Mouse (Mus musculus): ENCODE data around the gene 1700024P04Rik. TPM values are rescaled to one million over a fixed set of nuclear protein-coding genes. Genes with fewer than 3 reads are reported as not detected.

Gene 1700024P04Rik
- not detected for polyA plus RNA-seq (2012; fragmentation: generic; extraction: Trizol)

DNA sequence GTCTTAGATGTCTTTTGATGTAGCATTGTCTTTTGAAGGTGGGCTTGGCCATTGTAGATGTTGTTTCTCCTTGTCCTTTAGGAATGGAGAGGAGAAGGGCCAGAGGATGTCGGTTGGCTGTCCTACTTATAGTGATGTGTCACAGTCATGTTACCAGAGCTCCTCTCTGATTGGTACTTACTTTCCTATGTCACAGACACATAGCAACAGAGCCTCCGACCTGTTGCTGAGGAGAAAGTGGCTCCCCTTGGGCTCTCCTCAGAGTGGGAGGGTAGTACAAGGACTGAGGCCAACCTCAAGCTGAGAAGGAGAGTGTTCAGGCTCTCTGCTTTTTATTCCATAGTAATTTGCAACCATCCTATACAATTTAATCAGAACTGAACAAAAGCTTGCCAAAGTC lies at the start of gene 1700024P04Rik:
Gene 1700024P04Rik (minus strand): TSS at position 101 of the 400 bp plus-strand sequence.
- Histone ChIP-seq H3K36me3 (ENCODE audit: control insufficient read depth, insufficient read depth) (no peaks in the 10 kb centered on the region), H3K4me3 (no peak within 1 kb of the TSS), H3K79me2 (ENCODE audit: control insufficient read depth, insufficient read depth) (no peaks in the 10 kb centered on the region), H3K4me2 (ENCODE audit: low read depth) (no peak within 1 kb of the TSS), H3ac (ENCODE audit: control insufficient read depth, insufficient read length) (no peak within 1 kb of the TSS), H3K27me3 (ENCODE audit: control insufficient read depth, insufficient read depth, insufficient read length) (no peaks in the 10 kb centered on the region)
- no peak for TF ChIP-seq TCF12 (IDR thresholded peaks at IDR 0.05; ENCODE audit: insufficient read depth, poor library complexity, severe bottlenecking)
- TF ChIP-seq REST (IDR thresholded peaks at IDR 0.05; ENCODE audit: insufficient read depth, insufficient read length): no peak
- no peak for TF ChIP-seq MYOG (IDR thresholded peaks at IDR 0.05; ENCODE audit: control insufficient read depth in 1 of 3, insufficient read depth in 1 of 3, insufficient read length in 2 of 3, low read depth in 2 of 3)

DNA sequence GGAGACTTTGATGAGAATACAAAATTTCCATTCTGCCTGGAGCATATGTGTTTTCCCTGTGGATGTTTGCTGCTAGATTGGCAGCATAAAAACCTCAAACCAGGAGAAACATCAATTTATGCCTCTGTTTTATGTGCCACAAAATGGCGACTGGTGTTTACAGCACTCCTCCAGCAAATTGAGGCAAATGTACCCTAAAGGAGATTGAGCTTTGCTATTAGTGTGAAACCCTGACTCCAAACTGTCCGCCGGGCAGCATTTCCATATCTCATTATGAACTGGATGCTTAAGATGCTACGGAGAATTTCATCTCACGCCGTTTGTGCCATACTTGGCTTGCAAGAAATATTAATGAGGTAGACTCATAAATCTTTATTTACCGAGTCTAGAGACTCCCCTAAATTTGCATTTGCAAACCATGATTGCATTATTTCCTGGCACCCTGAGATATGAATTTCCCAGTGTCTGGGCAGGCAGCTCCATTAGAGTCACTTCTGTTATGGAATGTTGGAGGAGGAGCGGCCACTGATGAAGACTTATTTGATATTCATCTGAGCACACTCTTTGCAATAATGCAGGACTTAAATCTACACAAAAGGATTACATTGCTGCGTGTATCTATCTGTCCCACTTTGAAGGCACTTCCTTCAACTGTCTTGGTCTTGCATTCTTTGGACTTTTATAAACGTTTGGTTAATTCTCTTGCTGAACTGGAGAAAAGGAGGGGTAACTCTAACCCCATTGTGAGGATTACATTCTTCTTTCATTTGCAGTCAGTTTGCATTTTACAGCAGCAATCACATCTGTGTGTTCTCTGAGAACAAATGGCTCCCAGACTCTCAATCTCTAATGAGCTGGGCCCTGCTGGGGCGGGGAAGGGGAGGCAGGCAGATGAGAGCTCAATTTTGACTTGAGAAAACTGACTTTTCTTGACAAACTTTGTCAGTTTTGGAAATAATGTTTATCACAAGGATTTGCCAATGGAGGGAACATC lies 47.2 kb upstream of the 1700024P04Rik start:
- Histone ChIP-seq H3K27me3 (ENCODE audit: control insufficient read depth, insufficient read depth, insufficient read length) (no peaks in the 10 kb centered on the region), H3K4me2 (ENCODE audit: low read depth) (no peak overlapping the region), H3K4me3 (no peak overlapping the region), H3K36me3 (ENCODE audit: control insufficient read depth, insufficient read depth) (no peaks in the 10 kb centered on the region), H3ac (ENCODE audit: control insufficient read depth, insufficient read length) (no peak overlapping the region), H3K79me2 (ENCODE audit: control insufficient read depth, insufficient read depth) (no peaks in the 10 kb centered on the region)
- TF ChIP-seq TCF12 (IDR thresholded peaks at IDR 0.05; ENCODE audit: insufficient read depth, poor library complexity, severe bottlenecking): no peak
- no peak for TF ChIP-seq USF1 (IDR thresholded peaks at IDR 0.05; ENCODE audit: low read depth)
- TF ChIP-seq CEBPB (IDR thresholded peaks at IDR 0.05; ENCODE audit: insufficient read depth, poor library complexity, severe bottlenecking): no peak
- TF ChIP-seq SRF (IDR thresholded peaks at IDR 0.05; ENCODE audit: control insufficient read depth, insufficient read length, low read depth): no peak
- TF ChIP-seq POLR2AphosphoS2 (IDR thresholded peaks at IDR 0.05; ENCODE audit: insufficient read length, low read depth): no peak
- TF ChIP-seq MYOD1 (IDR thresholded peaks at IDR 0.05; ENCODE audit: control insufficient read depth in 1 of 3, insufficient read length in 2 of 3, low read depth in 2 of 3): no peak

DNA sequence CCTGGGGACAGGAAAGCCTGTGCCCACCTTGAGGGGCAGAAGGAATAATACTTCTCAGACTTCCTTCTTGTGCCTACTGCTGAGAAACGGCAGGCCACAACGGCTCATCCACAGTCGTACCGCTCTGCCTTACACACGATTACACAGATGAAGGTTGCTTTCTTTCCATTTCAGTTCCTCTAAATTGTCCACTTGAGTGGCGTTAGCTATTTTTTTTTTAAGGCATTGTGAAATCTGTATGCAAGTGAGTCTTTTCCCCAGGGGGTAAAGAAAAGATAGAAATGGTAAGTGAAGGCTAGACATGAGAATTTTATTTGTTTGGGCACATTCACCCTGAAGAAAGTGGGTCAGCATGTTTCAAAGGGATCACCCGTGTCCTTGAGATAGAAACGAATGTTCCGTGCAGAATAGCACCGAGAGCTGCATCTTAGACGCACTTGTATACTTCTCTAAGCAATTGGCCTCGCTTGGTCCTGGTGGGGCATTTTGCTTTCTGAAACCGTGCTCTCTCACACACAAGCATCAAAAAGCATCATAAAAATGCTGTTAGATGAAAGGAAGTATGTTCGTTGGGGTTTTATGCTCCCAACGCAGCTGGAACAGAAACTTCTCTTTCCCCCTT lies 46.3 kb upstream of the 1700024P04Rik start:
- TF ChIP-seq TCF3 (IDR thresholded peaks at IDR 0.05; ENCODE audit: insufficient read length, low read depth): no peak
- TF ChIP-seq CEBPB (IDR thresholded peaks at IDR 0.05; ENCODE audit: insufficient read depth, poor library complexity, severe bottlenecking): no peak
- no peak for TF ChIP-seq SRF (IDR thresholded peaks at IDR 0.05; ENCODE audit: control insufficient read depth, insufficient read length, low read depth)
- TF ChIP-seq MYOG (IDR thresholded peaks at IDR 0.05; ENCODE audit: control insufficient read depth in 1 of 3, insufficient read depth in 1 of 3, insufficient read length in 2 of 3, low read depth in 2 of 3): no peak
- TF ChIP-seq MAX (IDR thresholded peaks at IDR 0.05; ENCODE audit: low read depth): no peak
- TF ChIP-seq TCF12 (IDR thresholded peaks at IDR 0.05; ENCODE audit: insufficient read depth, poor library complexity, severe bottlenecking): no peak
- TF ChIP-seq E2F4 (IDR thresholded peaks at IDR 0.05; ENCODE audit: insufficient read depth): no peak
- TF ChIP-seq REST (IDR thresholded peaks at IDR 0.05; ENCODE audit: insufficient read depth, insufficient read length): no peak
- TF ChIP-seq USF1 (IDR thresholded peaks at IDR 0.05; ENCODE audit: low read depth): no peak
- no peak for TF ChIP-seq POLR2AphosphoS2 (IDR thresholded peaks at IDR 0.05; ENCODE audit: insufficient read length, low read depth)
- no peak for TF ChIP-seq POLR2A (IDR thresholded peaks at IDR 0.05; ENCODE audit: insufficient read length, low read depth)
- TF ChIP-seq MYOD1 (IDR thresholded peaks at IDR 0.05; ENCODE audit: control insufficient read depth in 1 of 3, insufficient read length in 2 of 3, low read depth in 2 of 3): no peak
- no peak overlapping the region for H3K4me2 ChIP-seq (ENCODE audit: low read depth)
- no peak overlapping the region for H3ac ChIP-seq (ENCODE audit: control insufficient read depth, insufficient read length)
- H3K79me2 ChIP-seq (ENCODE audit: control insufficient read depth, insufficient read depth): no peaks in the 10 kb centered on the region
- no peaks in the 10 kb centered on the region for H3K36me3 ChIP-seq (ENCODE audit: control insufficient read depth, insufficient read depth)
- no peaks in the 10 kb centered on the region for H3K27me3 ChIP-seq (ENCODE audit: control insufficient read depth, insufficient read depth, insufficient read length)
- no peak overlapping the region for H3K4me3 ChIP-seq

DNA sequence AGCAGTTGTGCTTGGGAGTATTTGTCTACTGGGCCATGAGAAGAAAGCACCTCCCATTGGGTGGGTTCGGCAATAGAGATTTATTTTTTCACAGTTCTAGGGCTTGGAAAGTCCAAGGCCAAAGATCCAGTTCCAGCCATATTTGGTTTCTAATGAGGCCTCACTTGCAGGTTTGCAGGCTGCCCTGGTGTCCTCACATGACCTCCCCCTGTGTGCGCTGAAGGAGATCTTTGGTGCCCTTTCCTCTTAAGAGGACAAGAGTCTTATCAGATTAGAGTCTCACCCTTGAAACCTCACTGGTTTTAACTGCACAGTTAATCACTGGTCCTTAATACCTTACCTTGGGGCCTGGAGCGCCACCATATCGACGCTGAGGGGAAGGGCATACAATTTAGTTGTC lies 40.9 kb upstream of the 1700024P04Rik start:
- H3K79me2 ChIP-seq (ENCODE audit: control insufficient read depth, insufficient read depth): no peaks in the 10 kb centered on the region
- TF ChIP-seq MYOG (IDR thresholded peaks at IDR 0.05; ENCODE audit: control insufficient read depth in 1 of 3, insufficient read depth in 1 of 3, insufficient read length in 2 of 3, low read depth in 2 of 3): no peak
- TF ChIP-seq SRF (IDR thresholded peaks at IDR 0.05; ENCODE audit: control insufficient read depth, insufficient read length, low read depth): no peak
- no peaks in the 10 kb centered on the region for H3K27me3 ChIP-seq (ENCODE audit: control insufficient read depth, insufficient read depth, insufficient read length)
- no peak overlapping the region for H3ac ChIP-seq (ENCODE audit: control insufficient read depth, insufficient read length)
- H3K4me2 ChIP-seq (ENCODE audit: low read depth): no peak overlapping the region
- no peaks in the 10 kb centered on the region for H3K36me3 ChIP-seq (ENCODE audit: control insufficient read depth, insufficient read depth)
- no peak overlapping the region for H3K4me3 ChIP-seq

DNA sequence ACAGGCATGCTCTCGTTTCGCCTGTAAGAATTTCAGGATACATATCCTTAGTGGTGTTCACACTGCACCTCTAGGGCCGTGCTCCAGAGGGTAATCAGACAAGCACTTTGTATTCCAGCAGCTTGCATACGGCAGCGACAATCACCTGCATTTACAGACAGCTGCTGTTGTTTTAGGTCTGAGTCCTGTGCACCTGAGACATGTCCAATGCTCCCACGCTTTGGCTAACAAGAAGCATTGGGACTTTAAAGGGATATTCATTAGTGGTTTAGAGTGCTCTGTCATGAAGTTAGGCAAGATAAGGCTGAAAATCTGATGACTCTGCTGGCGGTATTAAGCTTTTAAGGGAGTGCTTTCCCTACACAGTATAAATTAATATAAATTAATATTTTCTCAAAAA lies 37.7 kb upstream of the 1700024P04Rik start:
- Histone ChIP-seq H3K4me2 (ENCODE audit: low read depth) (no peak overlapping the region), H3K27me3 (ENCODE audit: control insufficient read depth, insufficient read depth, insufficient read length) (no peaks in the 10 kb centered on the region), H3K4me3 (no peak overlapping the region), H3K79me2 (ENCODE audit: control insufficient read depth, insufficient read depth) (no peaks in the 10 kb centered on the region), H3K36me3 (ENCODE audit: control insufficient read depth, insufficient read depth) (no peaks in the 10 kb centered on the region), H3ac (ENCODE audit: control insufficient read depth, insufficient read length) (no peak overlapping the region)
- TF ChIP-seq MYOD1 (IDR thresholded peaks at IDR 0.05; ENCODE audit: control insufficient read depth in 1 of 3, insufficient read length in 2 of 3, low read depth in 2 of 3): no peak
- TF ChIP-seq MYOG (IDR thresholded peaks at IDR 0.05; ENCODE audit: control insufficient read depth in 1 of 3, insufficient read depth in 1 of 3, insufficient read length in 2 of 3, low read depth in 2 of 3): no peak
- no peak for TF ChIP-seq TCF3 (IDR thresholded peaks at IDR 0.05; ENCODE audit: insufficient read length, low read depth)
- TF ChIP-seq POLR2A (IDR thresholded peaks at IDR 0.05; ENCODE audit: insufficient read length, low read depth): no peak
- no peak for TF ChIP-seq SRF (IDR thresholded peaks at IDR 0.05; ENCODE audit: control insufficient read depth, insufficient read length, low read depth)
- TF ChIP-seq E2F4 (IDR thresholded peaks at IDR 0.05; ENCODE audit: insufficient read depth): no peak
- TF ChIP-seq TCF12 (IDR thresholded peaks at IDR 0.05; ENCODE audit: insufficient read depth, poor library complexity, severe bottlenecking): no peak
- no peak for TF ChIP-seq POLR2AphosphoS2 (IDR thresholded peaks at IDR 0.05; ENCODE audit: insufficient read length, low read depth)
- no peak for TF ChIP-seq CEBPB (IDR thresholded peaks at IDR 0.05; ENCODE audit: insufficient read depth, poor library complexity, severe bottlenecking)
- TF ChIP-seq MAX (IDR thresholded peaks at IDR 0.05; ENCODE audit: low read depth): no peak
- no peak for TF ChIP-seq USF1 (IDR thresholded peaks at IDR 0.05; ENCODE audit: low read depth)
- TF ChIP-seq REST (IDR thresholded peaks at IDR 0.05; ENCODE audit: insufficient read depth, insufficient read length): no peak
